Mouse (Mus musculus) hindbrain, embryonic 14.5 days (tissue): ENCODE data around the gene Gas2. TPM values are rescaled to one million over a fixed set of nuclear protein-coding genes. Genes with fewer than 3 reads are reported as not detected.

Experiments
- ATAC-seq: fragments of 200-750 bp; cut with Nextera tagmentation; 2 replicates; pipeline ENCODE4 v1.8.0; 2017; ENCODE audit warnings: moderate number of reproducible peaks, mild to moderate bottlenecking, moderate TSS enrichment, moderate library complexity; ENCODE audit not compliant: low FRiP score
- DNase-seq: peaks from one replicate; pipeline ENCODE4 v3.0.0-alpha.2; 2015; ENCODE audit warnings: low spot score
- H3K27ac ChIP-seq: fragments of 300-500 bp; sonication (generic); 2 replicates; pipeline ENCODE4 v1.5.1; 2014; ENCODE audit warnings: mild to moderate bottlenecking, moderate library complexity
- H3K27me3 ChIP-seq: fragments of 300-500 bp; sonication (generic); 2 replicates; pipeline ENCODE4 v1.6.1; 2014; ENCODE audit warnings: mild to moderate bottlenecking, low read length, mixed read lengths; ENCODE audit not compliant: control insufficient read depth, insufficient read depth
- H3K36me3 ChIP-seq: fragments of 300-500 bp; sonication (generic); replicated peaks from 2 replicates; pipeline ENCODE4 v1.6.1; 2014; ENCODE audit not compliant: control insufficient read depth, insufficient read depth
- H3K4me1 ChIP-seq: fragments of 300-500 bp; sonication (generic); replicated peaks from 2 replicates; pipeline ENCODE4 v1.6.1; 2014; ENCODE audit warnings: antibody characterized with exemption, low read length, mixed read lengths; ENCODE audit not compliant: control insufficient read depth, insufficient read depth
- H3K4me2 ChIP-seq: fragments of 300-500 bp; sonication (generic); replicated peaks from 2 replicates; pipeline ENCODE4 v1.6.1; 2014; ENCODE audit warnings: mild to moderate bottlenecking, moderate library complexity
- H3K4me3 ChIP-seq: fragments of 300-500 bp; sonication (generic); replicated peaks from 2 replicates; pipeline ENCODE4 v1.5.1; 2014; ENCODE audit warnings: mild to moderate bottlenecking, low read length
- H3K9ac ChIP-seq: fragments of 300-500 bp; sonication (generic); 2 replicates; pipeline ENCODE4 v1.6.1; 2014
- H3K9me3 ChIP-seq: fragments of 300-500 bp; sonication (generic); 2 replicates; pipeline ENCODE4 v1.6.1; 2016; ENCODE audit warnings: low read length; ENCODE audit not compliant: control insufficient read depth
- WGBS: fragments of 180-500 bp; shearing (Covaris S2); extraction: QIAGEN DNeasy Blood & Tissue Kit; methylation state at CpG from one replicate; pipeline ENCODE4 v1.1.7; 2014; 5-methylcytosine and 5-hydroxymethylcytosine counted together
- polyA plus RNA-seq: library from polyadenylated mRNA; unstranded; fragments of >200 nt; fragmentation: Nextera tagmentation; extraction: Ambion mirVana; gene quantifications from 2 replicates; pipeline ENCODE4 v1.2.1, GENCODE M21; 2014

Gene Gas2
- polyA plus RNA-seq, 1 experiment from 2014 or later = 14.3 TPM

DNA sequence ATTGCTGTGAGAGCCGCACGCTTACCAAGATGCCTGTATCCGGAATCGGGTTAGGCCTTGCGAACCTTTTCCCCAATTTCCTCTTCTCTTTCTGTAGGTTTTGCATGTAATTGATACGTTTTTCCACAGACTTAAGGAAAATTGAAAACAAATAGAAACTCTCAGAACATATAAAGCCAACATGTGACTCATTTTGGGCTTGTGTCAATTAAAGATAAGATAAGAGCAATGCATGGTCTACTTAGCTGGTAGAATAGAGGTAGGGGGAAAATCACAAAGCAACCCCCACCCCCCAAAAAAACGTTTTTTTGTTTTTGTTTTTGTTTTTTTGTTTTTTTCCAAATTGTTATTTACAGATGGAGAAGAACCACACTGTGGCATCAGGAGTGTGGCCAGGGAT lies 151.6 kb downstream of the Gas2 start:
- Histone ChIP-seq H3K9ac (no peak overlapping the region), H3K36me3 (no peaks in the 10 kb centered on the region), H3K4me2 (no peak overlapping the region), H3K27ac (no peak overlapping the region), H3K9me3 (no peaks in the 10 kb centered on the region), H3K4me1 (no peaks in the 10 kb centered on the region), H3K27me3 (no peaks in the 10 kb centered on the region), H3K4me3 (no peak overlapping the region)
- WGBS = 84% methylated on average over 7 of the region's 7 CpGs
- ATAC-seq = no peak
- DNase-seq = no peak

DNA sequence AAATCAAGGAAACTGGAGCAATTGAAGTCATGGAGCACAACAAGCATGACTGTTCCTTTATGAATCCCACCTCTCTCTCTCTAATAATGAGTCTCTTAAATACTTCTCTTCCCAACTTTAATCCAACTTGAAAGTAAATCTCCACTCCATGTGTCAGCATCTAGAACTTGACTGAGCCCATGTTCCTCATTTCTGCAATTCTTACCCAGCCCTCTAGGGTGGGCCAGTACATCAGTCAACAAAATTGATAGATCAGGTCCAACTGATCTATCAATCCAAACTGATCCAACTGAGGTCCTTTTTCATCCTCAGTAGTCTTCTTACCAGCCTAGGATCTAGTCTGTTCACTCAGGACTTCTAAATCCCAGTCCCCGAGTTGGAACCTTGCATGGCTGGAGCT lies 153.4 kb downstream of the Gas2 start:
- 91% methylated on average over 1 of the region's 1 CpGs for WGBS

DNA sequence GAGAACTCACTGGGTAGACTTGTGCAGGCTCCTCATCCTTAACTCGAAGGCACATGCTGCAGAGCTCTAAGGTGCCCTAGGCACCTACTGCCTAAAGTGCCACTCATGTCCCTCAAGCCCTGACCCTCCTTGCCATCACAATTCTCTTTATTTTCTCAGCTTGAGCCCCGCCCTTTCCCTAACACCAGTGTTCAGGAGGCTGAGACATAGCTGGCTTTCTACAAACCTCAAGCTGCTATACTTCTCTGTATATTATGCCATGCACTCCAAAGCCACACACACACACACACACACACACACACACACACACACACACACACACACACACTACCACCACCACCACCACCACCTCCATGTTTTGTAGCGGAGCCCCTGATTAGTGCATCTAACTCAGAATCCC lies 153.8 kb downstream of the Gas2 start, which contains the start of gene 1700015G11Rik:
TSS of gene 1700015G11Rik (minus strand) at position 101 of the 400 bp plus-strand sequence.
- H3K4me1 ChIP-seq = no peaks in the 10 kb centered on the region
- WGBS = 87% methylated on average over 3 of the region's 3 CpGs
- no peak for ATAC-seq

More for the DNA sequence above, 153.4 kb downstream of the Gas2 start:
- Histone ChIP-seq H3K27me3 (no peaks in the 10 kb centered on the region), H3K9ac (no peak overlapping the region), H3K9me3 (no peaks in the 10 kb centered on the region), H3K4me2 (no peak overlapping the region), H3K36me3 (no peaks in the 10 kb centered on the region), H3K4me1 (no peaks in the 10 kb centered on the region), H3K27ac (no peak overlapping the region), H3K4me3 (no peak overlapping the region)
- DNase-seq (no peak), ATAC-seq (no peak)

GRCm38 (mm10) chr7:52022039-52022438 lies 160.2 kb downstream of the Gas2 start:
- ATAC-seq (no peak), DNase-seq (no peak)
- no peak overlapping the region for H3K9ac ChIP-seq
- no peaks in the 10 kb centered on the region for H3K9me3 ChIP-seq
- no peaks in the 10 kb centered on the region for H3K36me3 ChIP-seq
- H3K4me1 ChIP-seq = no peaks in the 10 kb centered on the region
- H3K4me2 ChIP-seq = no peak overlapping the region
- no peaks in the 10 kb centered on the region for H3K27me3 ChIP-seq
- no peak overlapping the region for H3K4me3 ChIP-seq
- H3K27ac ChIP-seq = no peak overlapping the region
- 94% methylated on average over 4 of the region's 4 CpGs for WGBS

More for the DNA sequence above, 153.8 kb downstream of the Gas2 start, which contains the start of gene 1700015G11Rik:
- Histone ChIP-seq H3K36me3 (no peaks in the 10 kb centered on the region), H3K27ac (no peak within 1 kb of the TSS), H3K9me3 (no peaks in the 10 kb centered on the region), H3K27me3 (no peaks in the 10 kb centered on the region), H3K9ac (no peak within 1 kb of the TSS), H3K4me2 (no peak within 1 kb of the TSS), H3K4me3 (no peak within 1 kb of the TSS)
- DNase-seq = no peak

DNA sequence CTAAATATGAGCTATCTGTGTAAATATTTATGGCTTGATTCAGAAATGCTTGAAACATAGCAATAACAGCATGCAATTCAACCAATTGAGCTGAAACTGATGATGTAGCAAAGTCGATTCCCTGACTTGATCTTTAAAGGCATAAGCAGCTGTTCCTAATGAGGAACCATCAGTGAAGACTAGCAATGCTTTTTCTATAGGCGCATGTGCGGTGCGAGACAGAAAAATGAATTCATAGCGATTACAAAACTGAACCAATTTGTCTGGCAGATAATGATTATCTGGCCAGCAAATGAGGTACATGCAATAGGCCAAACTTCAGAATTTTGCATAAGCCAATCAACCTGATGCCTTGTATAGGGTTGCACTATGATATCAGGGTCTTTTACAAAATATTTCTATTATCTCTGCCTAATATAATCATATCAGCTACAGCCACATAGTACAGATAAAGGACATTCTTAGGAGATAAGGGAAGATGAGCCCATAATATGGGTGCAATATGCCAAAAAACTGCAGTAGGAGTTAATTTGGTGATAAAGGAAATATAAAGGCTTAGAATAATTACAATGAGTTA lies 162.3 kb downstream of the Gas2 start:
- no peak for DNase-seq
- Histone ChIP-seq H3K9me3 (no peaks in the 10 kb centered on the region), H3K27ac (no peak overlapping the region), H3K4me1 (no peaks in the 10 kb centered on the region), H3K9ac (no peak overlapping the region), H3K4me3 (no peak overlapping the region), H3K4me2 (no peak overlapping the region), H3K27me3 (no peaks in the 10 kb centered on the region), H3K36me3 (no peaks in the 10 kb centered on the region)
- WGBS = 88% methylated on average over 5 of the region's 5 CpGs
- no peak for ATAC-seq

DNA sequence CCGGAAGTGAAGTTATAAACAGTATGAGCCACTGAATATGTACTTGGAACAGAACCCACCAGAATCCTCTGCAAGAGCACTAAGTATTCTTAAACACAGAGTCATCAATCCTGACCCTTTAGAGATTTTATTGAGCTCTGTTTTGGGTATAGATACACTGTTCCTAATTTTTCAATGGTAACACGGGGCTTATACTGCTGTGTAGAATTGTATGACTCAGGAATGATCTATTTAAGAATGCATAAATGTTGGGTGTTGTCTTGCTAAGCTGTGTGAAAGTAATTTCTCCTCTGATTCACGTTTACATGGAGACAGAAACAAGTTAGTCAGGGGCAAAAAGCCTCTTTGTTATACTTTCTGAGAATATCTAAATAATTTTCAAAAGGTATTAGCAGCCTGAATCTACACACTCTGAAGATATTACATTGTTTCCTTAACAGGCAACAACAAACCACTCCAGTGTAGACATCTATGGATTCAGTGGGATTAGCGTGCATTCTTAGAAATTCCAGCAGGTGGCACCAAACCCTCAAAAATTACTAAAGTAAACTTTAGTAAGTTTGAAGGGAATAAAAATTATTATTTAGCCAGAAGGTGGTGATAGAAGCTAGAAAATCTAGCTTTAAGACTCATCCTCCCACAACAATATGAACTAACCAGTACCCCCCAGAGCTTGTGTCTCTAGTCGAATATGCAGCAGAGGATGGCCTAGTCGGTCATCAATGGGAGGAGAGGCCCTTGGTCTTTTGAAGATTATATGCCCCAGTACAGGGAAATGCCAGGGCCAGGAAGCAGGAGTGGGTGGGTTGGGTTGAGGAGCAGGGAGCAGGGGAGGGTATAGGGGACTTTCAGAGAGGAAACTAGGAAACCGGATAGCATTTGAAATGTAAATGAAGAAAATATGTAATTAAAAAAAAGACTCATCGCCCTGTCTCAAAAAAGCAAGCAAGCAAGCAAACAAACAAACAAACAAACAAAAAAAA lies 176.1 kb downstream of the Gas2 start:
- Histone ChIP-seq H3K9ac (no peak overlapping the region), H3K9me3 (peaks cover 10% of the 10 kb centered on the region; the same call in 1 of the 2 replicates), H3K4me3 (no peak overlapping the region), H3K36me3 (no peaks in the 10 kb centered on the region), H3K27ac (no peak overlapping the region), H3K27me3 (no peaks in the 10 kb centered on the region), H3K4me2 (no peak overlapping the region), H3K4me1 (no peaks in the 10 kb centered on the region)
- ATAC-seq (peak; percentile 74; the same call in 1 of the 2 replicates), DNase-seq (peak; percentile 95)
- WGBS = 49% methylated on average over 8 of the region's 8 CpGs

Other genes starting within 250 kb of the Gas2 start
- gene Slc17a6, start 240.0 kb upstream of the Gas2 start, polyA plus RNA-seq = 111 and 133 TPM in 2 replicates
- 11.1 and 11.7 TPM in 2 replicates for gene Fancf, start 252 bp downstream of the Gas2 start, polyA plus RNA-seq
- gene Svip, start 144.0 kb downstream of the Gas2 start, polyA plus RNA-seq = 23.2 and 26.0 TPM in 2 replicates
- gene 1700015G11Rik, start 153.7 kb downstream of the Gas2 start, polyA plus RNA-seq = not detected in 2 replicates